Mouse (Mus musculus): ENCODE results near the gene Aoc1.

Aoc1 gene

DNA sequence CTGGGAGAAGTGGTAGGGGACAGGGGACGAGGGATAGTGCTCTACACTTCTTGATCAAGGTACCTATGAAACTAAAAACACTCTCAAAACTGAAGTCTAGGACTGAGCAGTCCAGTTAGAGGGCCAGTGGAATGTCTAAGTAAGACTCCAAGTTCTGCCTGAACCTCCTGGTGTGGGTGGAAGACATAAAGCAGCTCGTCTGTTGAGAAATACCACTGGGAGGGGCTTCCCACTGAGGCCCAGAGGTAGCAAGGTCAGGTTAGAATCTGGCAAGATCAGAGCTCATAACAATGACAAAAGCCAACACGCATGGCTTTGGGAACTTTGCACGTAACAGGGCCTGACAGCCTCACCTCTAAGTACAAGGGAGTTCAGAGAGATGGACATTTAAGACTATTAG lies 30.7 kb downstream of the Aoc1 start:
- in situ Hi-C loops (cut with MboI; ENCODE audit: low sequenced_read_pairs): no loop called here

GRCm38 (mm10) chr6:48905606-48906005 lies 32.9 kb downstream of the Aoc1 start:
- in situ Hi-C loops (cut with MboI; ENCODE audit: low sequenced_read_pairs): no loop called here

GRCm38 (mm10) chr6:48906371-48906770 lies 33.7 kb downstream of the Aoc1 start:
- in situ Hi-C loops (cut with MboI; ENCODE audit: low sequenced_read_pairs): no loop called here

DNA sequence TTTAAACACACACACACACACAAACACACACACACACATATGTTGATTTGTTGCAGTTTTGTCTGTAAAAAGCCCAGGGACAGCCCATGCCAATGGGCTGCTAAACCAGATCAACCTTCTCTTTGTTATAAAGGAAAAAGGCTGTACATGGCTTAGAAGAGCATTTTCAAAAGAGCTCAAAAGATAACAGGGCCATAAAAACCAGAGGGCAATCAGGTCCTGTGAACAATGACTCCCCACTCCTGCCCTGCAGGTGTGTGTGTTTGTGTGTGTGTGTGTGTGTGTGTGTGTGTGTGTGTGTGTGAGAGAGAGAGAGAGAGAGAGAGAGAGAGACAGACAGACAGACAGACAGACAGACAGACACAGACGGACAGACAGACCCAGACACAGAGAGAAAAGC lies 36.5 kb downstream of the Aoc1 start:
- in situ Hi-C loops (cut with MboI; ENCODE audit: low sequenced_read_pairs): no loop called here

GRCm38 (mm10) chr6:48912033-48912432 lies 39.3 kb downstream of the Aoc1 start:
- in situ Hi-C loops (cut with MboI; ENCODE audit: low sequenced_read_pairs): no loop called here

DNA sequence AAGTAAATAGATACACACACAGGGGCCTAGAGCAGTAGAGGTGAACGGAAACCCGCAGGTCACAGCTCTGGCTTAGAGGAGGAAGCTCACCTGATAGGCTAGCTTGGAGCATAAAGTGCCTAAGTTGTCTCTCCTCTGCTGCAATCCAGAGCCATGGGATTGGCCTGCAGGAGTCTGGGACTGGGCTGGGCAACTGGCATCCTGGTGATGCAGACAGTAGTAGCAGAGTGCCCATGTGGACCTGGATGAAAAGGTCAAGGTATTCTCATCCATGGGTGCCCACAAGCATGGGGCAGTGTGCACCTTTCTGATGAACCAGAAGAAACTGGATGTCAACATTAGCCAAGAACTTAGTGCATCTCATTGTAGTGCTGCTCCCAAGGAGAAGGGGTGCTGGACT lies 40.9 kb downstream of the Aoc1 start:
- in situ Hi-C loops (cut with MboI; ENCODE audit: low sequenced_read_pairs): no loop called here

- in situ Hi-C loops (cut with MboI; ENCODE audit: low sequenced_read_pairs): no loop called here
Measured at GRCm38 (mm10) chr6:48929595-48929994, 56.9 kb downstream of the Aoc1 start, which contains the start of gene 1600015I10Rik. 1600015I10Rik (plus strand) TSS chr6:48929895.

GRCm38 (mm10) chr6:48949596-48949995 lies 76.9 kb downstream of the Aoc1 start:
- in situ Hi-C loops (cut with MboI; ENCODE audit: low sequenced_read_pairs): no loop called here

DNA sequence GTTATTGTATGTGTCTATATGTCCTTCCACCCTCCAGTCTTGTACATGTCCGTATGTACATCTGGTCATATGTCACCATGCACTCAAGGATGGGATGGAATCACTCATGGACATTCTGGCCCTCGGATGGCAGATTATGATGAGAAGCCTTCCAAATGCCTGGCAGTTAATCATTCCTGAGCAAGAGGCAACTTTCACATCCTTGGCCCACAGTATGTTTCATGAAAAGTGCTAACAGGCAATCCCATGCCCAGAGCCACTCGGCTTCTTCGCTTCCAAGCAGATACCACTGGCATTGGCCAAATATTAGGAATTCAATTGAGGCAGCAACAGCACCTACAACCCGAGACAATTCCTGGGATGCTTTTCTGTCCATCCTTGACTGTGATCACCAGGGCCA lies 78.0 kb downstream of the Aoc1 start:
- in situ Hi-C loops (cut with MboI; ENCODE audit: low sequenced_read_pairs): loop anchor here (10.0 kb wide), 1 partner anchor 296 kb away; no protein-coding TSS in a partner anchor

DNA sequence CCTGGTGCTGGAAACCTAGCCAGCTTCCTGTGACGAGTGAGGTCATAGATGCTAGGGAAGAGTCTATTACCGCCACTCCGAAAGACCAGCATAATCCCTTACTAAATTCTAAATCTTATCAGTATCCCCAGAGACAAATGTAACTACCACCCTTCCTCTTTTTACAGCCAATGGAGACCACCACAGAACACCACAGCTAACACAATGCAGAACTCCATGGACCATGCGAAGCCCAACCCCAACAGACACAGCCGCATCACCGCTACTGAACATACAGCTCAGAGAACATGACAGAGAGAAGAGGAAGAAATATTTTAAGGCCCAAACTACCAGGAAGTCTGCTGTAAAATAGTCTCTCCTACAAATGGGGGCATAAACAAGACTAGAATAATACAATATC lies 78.9 kb downstream of the Aoc1 start:
- in situ Hi-C loops (cut with MboI; ENCODE audit: low sequenced_read_pairs): loop anchor here (10.0 kb wide), 1 partner anchor 297 kb away; no protein-coding TSS in a partner anchor

DNA sequence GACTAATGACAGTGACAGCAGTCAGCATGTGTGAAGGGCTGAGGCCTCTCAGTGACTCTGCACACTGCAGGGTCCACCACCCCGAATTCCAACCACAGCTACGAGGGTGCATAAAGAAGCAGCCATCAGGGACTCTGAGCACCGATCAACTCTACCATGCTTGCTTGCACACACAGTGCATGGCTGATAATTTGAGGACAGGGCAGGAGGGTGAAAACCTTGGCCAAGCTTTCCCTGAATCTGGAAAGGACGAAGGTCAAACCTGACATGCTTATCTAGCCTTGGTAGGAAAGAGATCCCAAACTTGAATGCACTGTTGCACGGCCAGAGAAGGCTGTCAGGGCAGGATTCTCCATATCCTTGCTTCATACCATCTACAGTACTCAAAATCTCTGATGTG lies 80.5 kb downstream of the Aoc1 start:
- in situ Hi-C loops (cut with MboI; ENCODE audit: low sequenced_read_pairs): loop anchor here (10.0 kb wide), 1 partner anchor 298 kb away; no protein-coding TSS in a partner anchor

GRCm38 (mm10) chr6:48954211-48954610 lies 81.5 kb downstream of the Aoc1 start:
- in situ Hi-C loops (cut with MboI; ENCODE audit: low sequenced_read_pairs): loop anchor here (10.0 kb wide), 1 partner anchor 299 kb away; no protein-coding TSS in a partner anchor

- in situ Hi-C loops (cut with MboI; ENCODE audit: low sequenced_read_pairs): loop anchor here (10.0 kb wide), 1 partner anchor 300 kb away; no protein-coding TSS in a partner anchor
Measured at GRCm38 (mm10) chr6:48954946-48955345, 82.2 kb downstream of the Aoc1 start.

DNA sequence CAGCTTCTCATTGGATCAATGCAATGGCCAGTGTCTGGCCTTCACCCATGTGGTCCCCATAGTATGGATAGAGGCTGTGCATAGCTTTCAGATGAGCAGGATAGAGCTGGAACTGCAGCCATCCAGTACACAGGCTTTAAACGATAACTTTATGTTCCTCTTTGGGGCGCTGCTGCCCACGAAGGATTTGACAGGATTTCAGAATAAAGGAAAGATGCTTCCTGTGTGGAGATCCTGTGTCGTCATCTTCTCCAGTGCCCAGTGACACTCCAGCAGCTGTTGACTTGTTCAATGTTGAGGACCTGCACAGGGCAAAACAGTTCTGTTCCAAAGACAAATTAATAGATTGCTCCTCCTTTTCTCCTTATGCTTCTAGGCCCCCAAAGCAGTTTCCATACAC lies 84.1 kb downstream of the Aoc1 start:
- in situ Hi-C loops (cut with MboI; ENCODE audit: low sequenced_read_pairs): loop anchor here (10.0 kb wide), 1 partner anchor 302 kb away; no protein-coding TSS in a partner anchor

DNA sequence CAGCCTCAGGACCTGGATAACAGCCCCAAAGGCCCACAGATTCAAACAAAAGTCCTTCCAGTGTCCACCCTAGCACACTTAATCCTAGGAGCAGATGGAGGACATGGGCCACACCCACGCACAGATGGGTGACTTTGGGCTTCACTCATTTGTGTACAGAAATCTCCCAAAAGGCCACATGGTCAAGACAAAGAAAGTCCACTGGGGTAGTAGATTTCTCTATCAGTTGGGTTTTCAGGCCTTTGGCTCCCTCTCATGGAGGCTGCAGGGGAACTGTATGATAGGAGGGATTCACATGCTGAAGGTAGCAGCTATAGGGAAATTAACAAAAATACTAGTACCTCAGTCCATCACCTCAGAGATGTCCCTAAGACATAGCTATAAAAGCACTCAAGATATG lies 85.4 kb downstream of the Aoc1 start:
- in situ Hi-C loops (cut with MboI; ENCODE audit: low sequenced_read_pairs): loop anchor here (10.0 kb wide), 1 partner anchor 303 kb away; no protein-coding TSS in a partner anchor

Measured in CH12F3 (cell line).